Mouse (Mus musculus) ES-E14 (cell line): Measurements from ENCODE around the gene Hadhb. TPM values are rescaled to one million over a fixed set of nuclear protein-coding genes. Genes with fewer than 3 reads are reported as not detected.

Source experiments
- DNase-seq: peaks from one replicate; pipeline ENCODE4 v3.0.0-alpha.2; 2013; ENCODE audit warnings: low read depth, low spot score
- H3K27ac ChIP-seq: 2 replicates; pipeline ENCODE4 v1.5.1; 2012; ENCODE audit warnings: low read depth, mild to moderate bottlenecking, low read length, moderate library complexity, mixed read lengths; ENCODE audit not compliant: poor library complexity, insufficient read depth, severe bottlenecking
- H3K36me3 ChIP-seq: 2 replicates; pipeline ENCODE4 v1.6.1; 2012; ENCODE audit warnings: mild to moderate bottlenecking, low read length, moderate library complexity, mixed read lengths; ENCODE audit not compliant: control insufficient read depth, poor library complexity, insufficient read depth, severe bottlenecking
- H3K4me1 ChIP-seq, 2 experiments: fragments of 150-350 bp in 1 of 2; sonication (generic) in 1 of 2; 2 replicates each; pipeline ENCODE4 v1.6.1; 2012; ENCODE audit warnings: low read length in 2 of 2, mild to moderate bottlenecking in 1 of 2, mixed read lengths in 1 of 2; ENCODE audit not compliant: control insufficient read depth in 2 of 2, insufficient read depth in 2 of 2, poor library complexity in 1 of 2
- H3K4me3 ChIP-seq, 2 experiments: fragments of 150-350 bp in 1 of 2; sonication (generic) in 1 of 2; 2 replicates each; pipeline ENCODE4 v1.5.1; 2012; ENCODE audit warnings: low read length in 2 of 2, low read depth in 1 of 2, mild to moderate bottlenecking in 1 of 2, mixed read lengths in 1 of 2; ENCODE audit not compliant: insufficient read depth in 1 of 2, poor library complexity in 1 of 2, severe bottlenecking in 1 of 2
- H3K9ac ChIP-seq: 2 replicates; pipeline ENCODE4 v1.6.1; 2012; ENCODE audit warnings: low read depth, mild to moderate bottlenecking, low read length, mixed read lengths; ENCODE audit not compliant: poor library complexity, insufficient read depth, severe bottlenecking
- H3K9me3 ChIP-seq: fragments of 150-350 bp; sonication (generic); 2 replicates; pipeline ENCODE4 v1.6.1; 2012; ENCODE audit warnings: low read depth, mild to moderate bottlenecking, low read length; ENCODE audit not compliant: control insufficient read depth, insufficient read depth
- CHD2 ChIP-seq: IDR thresholded peaks from 2 replicates; pipeline ENCODE4 v1.6.1; 2014; ENCODE audit warnings: mild to moderate bottlenecking, low read depth, low read length, inconsistent platforms
- HCFC1 ChIP-seq: IDR thresholded peaks from 2 replicates; pipeline ENCODE4 v1.6.1; 2012; ENCODE audit warnings: low read length, inconsistent platforms, borderline replicate concordance; ENCODE audit not compliant: insufficient read depth
- MAFK ChIP-seq: IDR thresholded peaks from 2 replicates; pipeline ENCODE4 v1.6.1; 2014; ENCODE audit warnings: mild to moderate bottlenecking, low read depth, low read length, inconsistent platforms; ENCODE audit not compliant: insufficient read depth
- ZC3H11A ChIP-seq: IDR thresholded peaks from 2 replicates; pipeline ENCODE4 v1.6.1; 2012; ENCODE audit warnings: low read depth, mild to moderate bottlenecking, inconsistent platforms, low read length, borderline replicate concordance
- ZNF384 ChIP-seq: IDR thresholded peaks from 2 replicates; pipeline ENCODE4 v1.6.1; 2012; ENCODE audit warnings: low read depth, low read length, inconsistent platforms
- in situ Hi-C, 2 experiments: fragments of 600-800 bp; cut with MboI; formaldehyde crosslinking; loops; one replicate each; pipeline ENCODE4 v1.15.1; 2025; ENCODE audit warnings: low sequenced_read_pairs in 2 of 2, inconsistent platforms in 1 of 2; ENCODE audit not compliant: unreplicated experiment in 2 of 2
- total RNA-seq: library from RNA; depleted of rRNA; stranded (reverse); fragments of 300-350 nt; gene quantifications from 2 replicates; pipeline ENCODE4 v1.2.3, GENCODE M21; 2012

The Hadhb gene
- total RNA-seq, 1 experiment = 110 TPM

DNA sequence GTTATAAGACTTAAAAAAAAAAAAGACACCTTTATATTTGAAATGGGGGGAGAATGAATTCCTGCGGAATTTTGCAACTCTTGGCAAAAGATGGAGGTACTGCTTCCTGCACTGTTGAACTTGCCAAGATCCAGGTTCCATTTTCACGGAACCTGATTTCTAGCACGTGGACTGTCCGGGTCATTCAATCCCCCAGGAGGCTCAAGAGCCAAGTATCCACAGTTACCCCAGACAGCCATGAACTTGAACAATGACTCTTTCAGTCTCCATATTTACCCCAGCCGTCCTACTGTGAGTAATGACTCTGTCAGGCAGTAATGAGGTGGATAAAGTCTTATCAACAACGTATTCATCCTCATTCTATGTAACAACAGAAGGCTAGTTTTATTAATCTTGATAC, 8.5 kb upstream of the Hadhb start:
- Histone ChIP-seq H3K9me3 (no peaks in the 10 kb centered on the region), H3K4me1 (no peaks in the 10 kb centered on the region), H3K36me3 (peaks cover 4% of the 10 kb centered on the region; the same call in 1 of the 2 replicates), H3K27ac (no peak overlapping the region), H3K4me3 (no peak overlapping the region), H3K9ac (no peak overlapping the region)
- no peak for DNase-seq
- in situ Hi-C loops = no loop called here
- TF ChIP-seq ZNF384 (no peak), HCFC1 (no peak), ZC3H11A (no peak), CHD2 (no peak), MAFK (no peak)

DNA sequence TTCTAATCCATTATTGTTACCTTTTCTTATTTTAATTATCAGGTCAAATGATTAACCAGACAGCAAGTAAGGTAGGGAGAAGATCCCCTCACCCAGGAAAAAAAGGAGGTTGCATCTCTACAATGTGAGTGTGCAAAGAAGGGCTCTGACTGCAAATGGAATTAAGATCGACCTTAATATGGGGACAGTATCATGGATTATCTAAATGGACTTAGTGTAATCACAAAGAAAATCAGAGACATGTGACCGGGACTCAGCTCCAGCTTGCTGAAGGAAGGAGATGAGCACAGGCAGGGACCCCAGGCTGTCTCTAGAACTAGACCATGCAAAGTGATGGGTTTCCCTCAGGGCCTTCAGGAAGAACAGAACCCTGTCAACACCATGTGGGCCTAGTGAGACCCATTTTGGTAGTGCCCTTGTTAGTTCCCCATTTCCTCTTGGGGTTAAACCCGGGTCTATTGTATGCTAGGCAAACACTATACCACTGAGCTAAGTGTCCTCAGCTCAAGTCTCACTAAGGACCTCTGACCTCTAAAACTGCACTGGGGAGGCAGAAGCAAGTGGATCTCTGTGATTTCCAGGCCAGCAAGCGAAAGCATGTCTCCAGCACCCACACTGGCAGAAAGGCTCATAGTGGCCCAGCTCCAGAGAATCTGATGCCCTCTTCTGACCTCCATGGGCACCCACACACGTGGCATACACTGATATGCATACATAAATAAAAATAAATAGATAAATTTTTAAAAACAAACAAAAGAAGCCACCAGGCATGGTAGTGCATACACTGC, 6.7 kb upstream of the Hadhb start:
- TF ChIP-seq MAFK (no peak), ZNF384 (no peak), ZC3H11A (no peak), CHD2 (no peak), HCFC1 (no peak)
- H3K4me3 ChIP-seq = no peak overlapping the region
- in situ Hi-C loops = no loop called here
- no peaks in the 10 kb centered on the region for H3K4me1 ChIP-seq
- H3K9me3 ChIP-seq = no peaks in the 10 kb centered on the region
- no peak overlapping the region for H3K27ac ChIP-seq
- H3K36me3 ChIP-seq = peaks cover 4% of the 10 kb centered on the region; the same call in 1 of the 2 replicates
- H3K9ac ChIP-seq = no peak overlapping the region
- DNase-seq = no peak

DNA sequence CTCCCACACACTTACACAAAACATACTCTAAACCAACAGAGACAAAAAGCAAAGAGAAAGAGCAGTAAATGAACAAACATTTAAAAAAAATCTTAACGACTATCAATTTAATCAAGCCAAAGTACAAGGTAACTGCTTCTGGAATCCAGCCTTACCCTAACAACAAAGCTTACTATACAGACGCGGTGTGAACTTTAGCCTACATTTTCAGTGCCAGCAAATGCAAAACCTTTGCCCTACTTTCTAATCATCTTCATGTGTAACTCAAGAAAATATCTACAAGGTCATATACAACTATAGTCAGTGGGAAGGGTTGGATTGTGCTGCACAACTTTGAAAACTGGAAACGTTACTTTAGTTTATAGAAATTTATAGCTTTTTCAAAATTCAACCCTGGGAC, 3.0 kb upstream of the Hadhb start:
- in situ Hi-C loops = no loop called here
- Histone ChIP-seq H3K4me3 (no peak overlapping the region), H3K9me3 (no peaks in the 10 kb centered on the region), H3K27ac (no peak overlapping the region), H3K9ac (no peak overlapping the region), H3K4me1 (peaks cover 0 to 2% of the 10 kb centered on the region in 2 experiments; a peak in 2 of 4 replicates), H3K36me3 (no peaks in the 10 kb centered on the region)
- no peak for TF ChIP-seq ZNF384
- no peak for TF ChIP-seq ZC3H11A
- no peak for TF ChIP-seq MAFK
- TF ChIP-seq HCFC1 = no peak
- no peak for TF ChIP-seq CHD2
- DNase-seq = no peak

DNA sequence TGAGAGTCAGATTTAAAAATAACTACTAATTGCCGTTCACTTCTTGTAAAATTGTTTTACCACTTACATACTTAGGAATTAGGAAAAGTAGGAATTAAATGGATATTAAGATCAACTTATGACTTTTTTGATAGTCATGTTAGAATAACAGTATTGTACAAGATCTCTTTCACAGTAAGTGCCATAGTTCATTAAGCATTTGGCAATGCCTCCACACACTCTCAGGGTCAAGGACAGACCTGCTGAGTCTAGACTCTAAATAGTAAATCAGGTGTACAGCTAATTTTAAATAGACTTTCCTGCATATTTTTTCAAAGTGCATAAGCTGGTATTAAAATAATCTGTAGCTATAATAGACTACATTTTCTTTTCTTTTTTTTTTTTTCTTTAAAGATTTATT, 2.6 kb upstream of the Hadhb start:
- H3K9me3 ChIP-seq = no peaks in the 10 kb centered on the region
- in situ Hi-C loops = no loop called here
- no peak overlapping the region for H3K9ac ChIP-seq
- H3K4me1 ChIP-seq = peaks cover 0 to 2% of the 10 kb centered on the region in 2 experiments; a peak in 2 of 4 replicates
- no peak for TF ChIP-seq HCFC1
- no peak for TF ChIP-seq ZNF384
- no peak for TF ChIP-seq ZC3H11A
- no peak for TF ChIP-seq MAFK
- TF ChIP-seq CHD2 = no peak
- no peak overlapping the region for H3K27ac ChIP-seq
- no peaks in the 10 kb centered on the region for H3K36me3 ChIP-seq
- no peak overlapping the region for H3K4me3 ChIP-seq
- no peak for DNase-seq
